Mouse (Mus musculus) limb, embryonic 11.5 days (tissue): Measurements from ENCODE around the gene Col18a1. TPM values are rescaled to one million over a fixed set of nuclear protein-coding genes. Genes with fewer than 3 reads are reported as not detected.

Experiments used
- ATAC-seq: fragments of 200-750 bp; cut with Nextera tagmentation; 2 replicates; pipeline ENCODE4 v1.8.0; 2017; ENCODE audit warnings: low read depth; ENCODE audit not compliant: insufficient number of reproducible peaks, low FRiP score, low TSS enrichment
- DNase-seq: peaks from one replicate; pipeline ENCODE4 v3.0.0-alpha.2; 2015; ENCODE audit warnings: low spot score
- H3K27ac ChIP-seq: fragments of 300-500 bp; sonication (generic); replicated peaks from 2 replicates; pipeline ENCODE4 v1.5.1; 2014; ENCODE audit warnings: low read depth, mild to moderate bottlenecking, low read length
- H3K27me3 ChIP-seq: fragments of 300-500 bp; sonication (generic); 2 replicates; pipeline ENCODE4 v1.6.1; 2014; ENCODE audit warnings: mild to moderate bottlenecking, low read length, mixed read lengths; ENCODE audit not compliant: control insufficient read depth, insufficient read depth
- H3K36me3 ChIP-seq: fragments of 300-500 bp; sonication (generic); 2 replicates; pipeline ENCODE4 v1.6.1; 2014; ENCODE audit warnings: mild to moderate bottlenecking, low read length, moderate library complexity, mixed read lengths; ENCODE audit not compliant: control insufficient read depth, insufficient read depth
- H3K4me1 ChIP-seq: fragments of 300-500 bp; sonication (generic); 2 replicates; pipeline ENCODE4 v1.6.1; 2014; ENCODE audit warnings: low read length, mixed read lengths; ENCODE audit not compliant: control insufficient read depth, insufficient read depth
- H3K4me2 ChIP-seq: fragments of 300-500 bp; sonication (generic); 2 replicates; pipeline ENCODE4 v1.6.1; 2014; ENCODE audit warnings: low read depth, mild to moderate bottlenecking, moderate library complexity; ENCODE audit not compliant: severe bottlenecking
- H3K4me3 ChIP-seq: fragments of 300-500 bp; sonication (generic); 2 replicates; pipeline ENCODE4 v1.5.1; 2014; ENCODE audit warnings: low read depth, low read length
- H3K9ac ChIP-seq: fragments of 300-500 bp; sonication (generic); 2 replicates; pipeline ENCODE4 v1.6.1; 2014; ENCODE audit warnings: mild to moderate bottlenecking, low read length
- H3K9me3 ChIP-seq: fragments of 300-500 bp; sonication (generic); 2 replicates; pipeline ENCODE4 v1.6.1; 2016; ENCODE audit warnings: low read length; ENCODE audit not compliant: control insufficient read depth
- whole genome bisulfite sequencing: fragments of 180-500 bp; shearing (Covaris S2); extraction: QIAGEN DNeasy Blood & Tissue Kit; methylation state at CpG from one replicate; pipeline ENCODE4 v1.1.7; 2014; 5-methylcytosine and 5-hydroxymethylcytosine counted together
- polyA plus RNA-seq: library from polyadenylated mRNA; unstranded; fragments of >200 nt; fragmentation: Nextera tagmentation; extraction: Ambion mirVana; gene quantifications from 2 replicates; pipeline ENCODE4 v1.2.1, GENCODE M21; 2014

Col18a1 gene
- polyA plus RNA-seq, 1 experiment from 2014 or later = 63.0 TPM

DNA sequence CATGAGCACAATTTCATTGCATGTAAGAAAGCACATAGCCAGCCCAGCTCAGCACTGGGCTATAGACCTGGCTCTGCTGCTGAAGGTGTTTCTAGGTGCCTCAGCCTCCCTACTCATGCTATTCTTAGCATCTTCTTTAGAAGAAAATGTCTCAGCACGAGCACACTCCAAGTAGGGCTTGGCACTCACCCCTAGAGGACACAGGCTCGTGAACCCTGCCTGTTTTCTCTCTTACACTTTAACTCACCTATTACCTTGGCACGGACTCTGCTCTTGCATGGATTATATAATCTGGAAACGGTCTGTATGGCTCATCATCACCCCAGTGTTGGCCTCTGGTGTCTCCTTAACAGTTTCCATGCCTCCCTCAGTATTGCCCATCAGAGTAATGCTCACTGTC is 154.7 kb downstream of the Col18a1 start:
- no peak for DNase-seq
- Histone ChIP-seq H3K27ac (no peak overlapping the region), H3K36me3 (no peaks in the 10 kb centered on the region)

DNA sequence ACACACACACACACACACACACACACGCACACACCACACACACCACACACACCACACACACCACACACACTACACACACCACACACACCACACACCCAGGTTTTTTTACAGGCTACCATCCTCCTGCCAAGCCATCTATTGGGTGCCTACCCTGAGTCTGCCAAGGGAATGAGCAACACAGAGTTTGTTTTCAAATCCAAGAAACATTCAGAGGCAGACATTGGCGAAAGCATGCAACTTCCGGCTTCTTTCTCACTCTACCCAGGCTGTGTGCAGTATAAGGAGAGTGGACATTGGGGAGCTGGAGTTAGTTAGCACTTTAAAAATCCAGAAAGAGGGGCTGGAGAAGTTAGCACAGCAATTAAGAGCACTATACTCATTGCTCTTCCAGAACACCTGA is 157.7 kb downstream of the Col18a1 start:
- no peak for DNase-seq
- H3K27ac ChIP-seq = no peak overlapping the region
- 86% methylated on average over 2 of the region's 3 CpGs for WGBS

More for the DNA sequence above, 154.7 kb downstream of the Col18a1 start:
- no peak for ATAC-seq
- WGBS = 84% methylated on average over 4 of the region's 4 CpGs
- no peaks in the 10 kb centered on the region for H3K9me3 ChIP-seq
- no peaks in the 10 kb centered on the region for H3K27me3 ChIP-seq
- H3K4me1 ChIP-seq = peaks cover 3% of the 10 kb centered on the region; the same call in 1 of the 2 replicates
- no peak overlapping the region for H3K4me2 ChIP-seq
- no peak overlapping the region for H3K4me3 ChIP-seq
- H3K9ac ChIP-seq = no peak overlapping the region

GRCm38 (mm10) chr10:77008109-77008561 is 158.2 kb downstream of the Col18a1 start:
- H3K9me3 ChIP-seq = no peaks in the 10 kb centered on the region
- no peak overlapping the region for H3K4me3 ChIP-seq
- H3K4me1 ChIP-seq = peaks cover 13% of the 10 kb centered on the region
- H3K9ac ChIP-seq = no peak overlapping the region
- ATAC-seq (no peak), DNase-seq (peak; percentile 46)
- WGBS = 27% methylated on average over 9 of the region's 9 CpGs
- no peaks in the 10 kb centered on the region for H3K27me3 ChIP-seq
- no peak overlapping the region for H3K4me2 ChIP-seq
- no peaks in the 10 kb centered on the region for H3K36me3 ChIP-seq
- peak overlapping the region; percentile 3; the same call in 1 of the 2 replicates for H3K27ac ChIP-seq

More for the DNA sequence above, 157.7 kb downstream of the Col18a1 start:
- Histone ChIP-seq H3K9ac (no peak overlapping the region), H3K36me3 (no peaks in the 10 kb centered on the region), H3K4me2 (no peak overlapping the region), H3K27me3 (no peaks in the 10 kb centered on the region), H3K4me3 (no peak overlapping the region), H3K4me1 (peaks cover 13% of the 10 kb centered on the region), H3K9me3 (no peaks in the 10 kb centered on the region)
- ATAC-seq = no peak

GRCm38 (mm10) chr10:77007433-77008108 is 158.8 kb downstream of the Col18a1 start:
- Histone ChIP-seq H3K27ac (peak overlapping the region; percentile 3; the same call in 1 of the 2 replicates), H3K27me3 (no peaks in the 10 kb centered on the region), H3K4me3 (no peak overlapping the region), H3K36me3 (no peaks in the 10 kb centered on the region), H3K9me3 (no peaks in the 10 kb centered on the region), H3K9ac (no peak overlapping the region), H3K4me1 (peaks cover 13% of the 10 kb centered on the region), H3K4me2 (no peak overlapping the region)
- ATAC-seq (no peak), DNase-seq (peak; percentile 67)
- 26% methylated on average over 8 of the region's 8 CpGs for WGBS

DNA sequence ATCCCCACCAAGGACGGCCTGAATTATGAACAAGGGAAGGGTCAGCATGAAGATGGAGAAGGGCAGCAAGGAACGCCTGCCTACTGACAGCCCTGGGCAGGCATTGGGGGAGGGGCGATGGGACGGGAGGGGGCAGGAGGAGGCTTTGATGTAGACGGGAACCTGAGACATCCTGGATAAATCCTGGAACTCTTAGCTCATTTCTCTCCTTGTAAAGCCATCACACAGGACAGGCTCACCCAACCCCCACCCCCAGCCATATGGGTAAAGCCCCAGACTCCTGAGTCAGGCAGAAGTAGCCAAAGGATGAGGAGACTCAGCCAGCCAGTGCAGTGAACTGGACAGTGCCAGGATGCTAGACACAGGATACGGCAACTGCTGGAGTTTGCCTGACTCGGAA is 161.4 kb downstream of the Col18a1 start:
- DNase-seq (peak; percentile 40), ATAC-seq (0 out of 2 replicates have a peak, but pooled peaks have one; percentile 13)
- Histone ChIP-seq H3K9me3 (no peaks in the 10 kb centered on the region), H3K4me1 (peaks cover 13% of the 10 kb centered on the region), H3K27me3 (no peaks in the 10 kb centered on the region), H3K4me2 (no peak overlapping the region), H3K27ac (0 out of 2 replicates have a peak overlapping the region, but pooled peaks have one; percentile 15), H3K4me3 (no peak overlapping the region), H3K9ac (no peak overlapping the region), H3K36me3 (no peaks in the 10 kb centered on the region)
- 8% methylated on average over 7 of the region's 7 CpGs for WGBS

Other genes with a start within 250 kb of the Col18a1 start
- gene Pcbp3, start 204.7 kb downstream of the Col18a1 start, polyA plus RNA-seq = 19.4 and 21.2 TPM in 2 replicates
- 29.2 and 34.1 TPM in 2 replicates for gene Slc19a1, start 134.3 kb downstream of the Col18a1 start, polyA plus RNA-seq
- 77.6 and 83.9 TPM in 2 replicates for gene Pofut2, start 92.7 kb upstream of the Col18a1 start, polyA plus RNA-seq